Mouse (Mus musculus) E14TG2a.4 (cell line): Measurements from ENCODE around the gene H1f0.

Experiments
- CTCF ChIP-seq: conservative IDR thresholded peaks from 2 replicates; pipeline ENCODE4 v1.5.1; 2014; ENCODE audit warnings: low read length
- NANOG ChIP-seq: IDR thresholded peaks from 2 replicates; pipeline ENCODE4 v1.6.1; 2014; ENCODE audit warnings: borderline replicate concordance, low read length, mixed read lengths

- TF ChIP-seq CTCF = no peak
- no peak for TF ChIP-seq NANOG
Observed at GRCm38 (mm10) chr15:79040501-79041416, 12.5 kb downstream of the H1f0 start.
